Mouse (Mus musculus): ENCODE measurements around the gene Myo1a.

Gene Myo1a

GRCm38 (mm10) chr10:127730285-127730932, 25.4 kb downstream of the Myo1a start:
- DNase-seq (ENCODE audit: low read depth): no peak

DNA sequence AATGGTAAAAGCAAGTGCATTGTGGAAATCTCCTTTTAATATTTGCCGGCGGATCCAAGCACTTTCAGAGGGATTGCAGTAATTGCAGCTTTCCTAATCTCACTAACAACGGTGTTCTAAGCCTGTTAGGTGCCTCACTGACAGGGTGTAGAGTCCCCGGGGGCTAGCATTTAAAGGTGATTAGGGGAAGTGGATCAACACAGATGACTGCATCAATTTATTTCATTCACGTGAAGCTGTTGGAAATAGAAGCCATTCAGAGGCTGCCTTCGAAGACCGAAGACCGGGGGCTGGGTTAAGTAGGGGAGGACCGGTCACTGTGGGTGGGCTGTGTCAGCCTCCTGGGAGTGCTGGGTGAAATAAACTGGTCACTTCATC, 26.0 kb downstream of the Myo1a start:
- DNase-seq (ENCODE audit: low read depth): no peak

DNA sequence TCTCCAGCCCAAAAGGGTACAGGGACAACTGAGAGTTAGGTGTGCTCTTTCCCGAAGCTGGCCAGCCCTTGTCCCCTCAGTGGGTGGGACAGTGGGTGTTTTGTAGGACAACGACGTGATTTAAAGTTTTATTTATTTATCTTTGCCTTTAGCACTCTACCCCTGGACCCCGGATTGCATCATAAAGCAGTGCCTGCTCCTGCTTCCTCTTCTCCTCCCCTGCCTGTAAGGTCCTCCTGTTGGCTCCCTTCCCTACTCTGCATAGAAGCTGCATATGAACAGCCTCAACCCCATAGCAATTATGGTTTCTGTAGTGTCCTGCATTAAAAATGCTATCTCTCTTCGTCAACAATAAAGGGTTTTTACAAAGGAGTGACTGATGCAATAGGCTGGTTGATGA, 26.4 kb downstream of the Myo1a start:
- DNase-seq (ENCODE audit: low read depth): no peak

DNA sequence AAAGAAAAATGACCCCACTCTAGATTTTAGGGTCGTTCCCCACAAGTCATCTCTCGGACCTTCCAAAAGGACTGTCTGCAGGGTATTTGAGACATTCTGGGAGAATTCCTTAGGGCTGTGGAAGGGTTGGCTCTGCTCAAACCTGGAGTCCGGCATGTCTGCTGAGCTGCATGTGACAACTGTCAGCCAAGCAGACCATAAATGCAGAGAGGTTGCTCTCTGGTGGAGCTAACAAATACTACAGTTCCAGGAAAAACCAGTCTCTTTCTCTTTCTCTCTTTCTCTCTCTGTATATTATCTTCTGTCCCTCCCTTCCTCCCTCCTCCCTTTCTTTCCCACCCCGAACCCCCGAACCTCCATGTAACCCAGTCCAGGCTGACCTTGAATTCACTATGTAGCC, 29.5 kb downstream of the Myo1a start:
- no peak for DNase-seq (ENCODE audit: low read depth)

GRCm38 (mm10) chr10:127736266-127736665, 31.3 kb downstream of the Myo1a start:
- no peak for DNase-seq (ENCODE audit: low read depth)

GRCm38 (mm10) chr10:127736916-127737315, 31.9 kb downstream of the Myo1a start:
- no peak for DNase-seq (ENCODE audit: low read depth)

GRCm38 (mm10) chr10:127737552-127737951, 32.6 kb downstream of the Myo1a start:
- DNase-seq (ENCODE audit: low read depth): no peak

- no peak for DNase-seq (ENCODE audit: low read depth)
These were observed 33.3 kb downstream of the Myo1a start for GRCm38 (mm10) chr10:127738151-127738882.

- DNase-seq (ENCODE audit: low read depth): no peak
These were observed 34.2 kb downstream of the Myo1a start, which contains the start of gene Zbtb39 for GRCm38 (mm10) chr10:127739083-127739660. Zbtb39 (plus strand) TSS chr10:127739538.

DNA sequence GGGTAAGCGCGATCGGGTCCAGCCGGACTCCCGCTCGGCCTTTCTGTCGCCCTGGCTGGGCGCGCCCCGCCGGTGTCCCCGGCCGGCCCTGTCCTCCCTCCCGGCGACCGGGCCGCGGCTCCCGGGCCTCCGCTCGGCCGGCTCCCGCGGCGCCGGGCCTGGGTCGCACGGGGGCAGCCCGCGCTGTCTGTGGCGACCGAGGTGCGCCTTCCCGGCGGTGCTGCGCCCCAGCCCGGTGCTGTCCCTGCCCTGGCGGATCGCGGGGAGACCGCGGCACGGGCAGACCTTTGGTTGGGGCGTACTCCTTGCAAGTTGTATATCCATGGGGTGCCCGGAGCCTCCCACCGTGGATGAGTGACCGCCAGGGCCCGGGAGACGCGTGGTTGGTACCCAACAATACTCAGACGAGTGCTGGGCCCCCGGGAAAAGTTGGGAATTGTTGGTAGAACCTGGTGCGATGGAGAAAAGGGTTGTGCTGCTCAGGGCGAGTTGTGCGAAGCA, 34.7 kb downstream of the Myo1a start:
- DNase-seq (ENCODE audit: low read depth): no peak

DNA sequence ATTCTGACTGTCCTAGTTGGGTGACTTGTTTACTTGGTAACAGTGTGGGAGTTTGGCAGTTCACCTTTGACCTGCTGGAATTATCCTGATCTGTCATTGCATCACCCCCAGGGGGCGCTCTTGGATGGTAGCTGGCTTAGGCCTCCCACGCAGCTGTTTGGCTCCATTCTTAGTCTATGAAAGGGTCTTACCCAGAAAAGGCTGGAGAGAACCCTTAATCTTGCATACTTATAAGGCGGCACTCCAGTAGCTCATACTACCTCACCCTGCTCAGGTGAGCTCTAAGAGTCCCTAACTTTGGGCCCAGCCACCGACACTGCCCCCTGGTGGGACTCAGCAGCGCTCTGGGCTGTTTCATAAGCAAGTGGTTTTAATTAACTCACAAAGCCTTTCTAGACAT, 39.7 kb downstream of the Myo1a start:
- DNase-seq (ENCODE audit: low read depth): no peak

DNA sequence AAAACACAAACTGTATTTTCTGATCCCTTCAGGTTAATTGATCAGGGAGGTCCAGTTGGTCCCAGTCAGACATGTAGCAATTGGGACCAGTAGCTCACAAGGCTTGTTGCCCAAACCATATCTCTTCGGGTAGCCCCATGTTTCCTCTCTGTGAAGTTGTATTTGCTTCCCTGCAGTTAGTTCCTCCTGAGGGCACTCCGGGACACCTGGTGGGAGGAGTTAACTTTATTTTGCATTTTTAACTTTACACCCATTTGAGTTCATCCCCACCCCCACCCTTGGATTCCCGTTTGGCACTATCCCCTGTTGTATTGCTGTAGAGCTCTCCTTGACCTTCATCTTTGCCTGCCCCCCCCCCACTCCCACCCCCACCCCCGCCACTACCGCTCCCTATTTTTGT, 40.9 kb downstream of the Myo1a start:
- DNase-seq (ENCODE audit: low read depth): no peak

DNA sequence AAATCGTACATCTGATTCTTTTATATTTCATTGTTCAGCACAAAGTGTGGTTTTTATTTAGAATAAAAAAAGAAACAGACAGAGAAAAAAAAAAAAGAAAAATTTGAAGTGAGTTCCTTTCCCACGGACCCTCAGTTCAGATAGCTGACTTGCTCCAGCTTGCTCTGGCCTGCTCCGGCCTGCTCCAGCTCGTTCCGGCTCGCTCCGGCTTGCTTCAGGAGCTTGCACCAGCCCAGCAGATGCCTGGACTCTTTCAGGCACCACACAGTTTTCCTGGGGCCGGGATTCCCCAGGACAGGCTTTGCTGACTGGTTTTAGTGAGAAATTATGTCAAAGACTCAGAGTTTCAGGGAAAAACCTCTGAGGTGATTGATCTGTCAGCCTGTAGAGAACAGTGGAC, 42.3 kb downstream of the Myo1a start:
- DNase-seq (ENCODE audit: low read depth): no peak

- DNase-seq (ENCODE audit: low read depth): no peak
These were observed 44.1 kb downstream of the Myo1a start for GRCm38 (mm10) chr10:127748847-127749612.

DNA sequence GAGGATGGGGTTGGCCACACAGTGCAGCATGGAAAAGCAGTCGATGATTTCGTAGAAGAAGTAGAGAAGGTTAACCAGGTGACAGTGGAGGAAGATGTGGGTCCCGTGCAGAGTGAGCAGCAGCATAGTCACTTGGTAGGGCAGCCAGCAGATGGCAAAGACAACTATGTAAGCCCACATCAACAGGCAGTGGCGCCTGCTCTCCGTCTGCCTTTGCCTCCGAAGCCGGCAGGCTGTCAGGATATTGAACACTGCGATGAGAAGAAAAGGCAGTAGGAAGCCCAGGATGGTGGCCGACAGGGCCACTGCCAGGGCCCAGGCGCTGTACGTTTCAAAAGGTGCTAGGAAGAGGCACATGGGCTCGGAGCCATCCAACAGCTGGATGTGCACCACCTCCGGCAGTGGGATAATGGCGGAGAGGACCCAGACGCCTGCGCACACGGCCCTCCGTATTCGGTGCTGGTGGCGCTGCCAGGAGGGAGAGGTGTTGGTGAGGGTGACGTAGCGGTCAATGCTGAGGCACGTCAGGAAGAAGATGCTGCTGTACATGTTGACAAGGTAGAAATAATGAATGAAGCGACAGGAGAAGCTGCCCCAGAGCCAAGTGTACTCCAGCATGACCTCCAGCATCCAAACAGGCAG, 45.3 kb downstream of the Myo1a start:
- DNase-seq (ENCODE audit: low read depth): no peak

DNA sequence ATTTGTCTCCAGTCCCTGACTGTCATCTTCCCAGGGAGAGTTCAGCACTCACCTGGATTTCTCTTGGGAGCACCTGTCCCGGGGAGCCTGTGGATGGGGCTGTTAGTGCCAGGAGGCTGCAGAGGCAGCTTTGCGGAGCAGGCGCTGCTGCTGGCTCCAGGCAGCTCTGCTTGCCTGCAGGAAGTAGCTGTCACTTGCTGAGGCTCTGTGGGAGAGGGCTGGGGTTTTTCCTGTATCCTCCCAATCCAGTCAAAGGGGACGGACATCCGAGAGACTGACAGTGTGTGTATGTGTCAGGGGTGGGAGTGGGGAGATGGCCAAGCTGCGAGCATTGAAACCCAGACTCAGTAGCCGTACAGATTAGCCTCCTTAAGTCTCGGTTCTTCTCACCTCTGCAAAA, 46.6 kb downstream of the Myo1a start, which contains the start of gene Gpr182:
Gpr182 (minus strand) TSS at position 185 of the 400 bp plus-strand sequence.
- no peak for DNase-seq (ENCODE audit: low read depth)

- no peak for DNase-seq (ENCODE audit: low read depth)
These were observed 49.7 kb downstream of the Myo1a start for GRCm38 (mm10) chr10:127754566-127755166.

- no peak for DNase-seq (ENCODE audit: low read depth)
These were observed 50.3 kb downstream of the Myo1a start for GRCm38 (mm10) chr10:127755246-127755645.

- no peak for DNase-seq (ENCODE audit: low read depth)
These were observed 50.9 kb downstream of the Myo1a start for GRCm38 (mm10) chr10:127755770-127756468.

- DNase-seq (ENCODE audit: low read depth): no peak
These were observed 54.5 kb downstream of the Myo1a start, which contains the start of the genes Rdh1 and Rdh16f1 for GRCm38 (mm10) chr10:127759181-127760110. Rdh1 (plus strand) TSS chr10:127759721. Rdh16f1 (plus strand) TSS chr10:127759787.
